9 mouse cellular contexts compared by ENCODE assay signal in genomic region chr13:98926958-98927242, GRCm38 (mm10). TPM values are rescaled to one million over a fixed set of nuclear protein-coding genes. Genes with fewer than 3 reads are reported as not detected.
A peak's percentile ranks its signal among the peaks of the same experiment; 100 is the strongest.
DNase-seq lines count a peak whose midpoint lies in the region; ATAC-seq and TF ChIP-seq lines count a peak whose summit lies in the region.
"Had no signal": no experiment of that assay in that cellular context is flagged by ENCODE, and none has a peak within 500 bp of the region (broad histone marks: within the 10 kb centered on the region; RNA-seq: fewer than 3 reads in every experiment).

No protein-coding gene starts in this region.

- peaks cover 5% of the 10 kb centered on the region for H3K36me3 ChIP-seq in heart, embryonic 12.5 days
- peaks cover 0 to 6% of the 10 kb centered on the region in 2 experiments; a peak in 2 of 4 replicates for H3K36me3 ChIP-seq in MEL (ENCODE audit: control insufficient read depth in 1 of 2, insufficient read depth in 2 of 2, low read length in 2 of 2)
- no peaks in the 10 kb centered on the region for H3K36me3 ChIP-seq in heart, postnatal 0 days (replicated peaks; ENCODE audit: control insufficient read depth, insufficient read depth, low read length)
- H3K36me3 ChIP-seq in midbrain, embryonic 10.5 days = peaks cover 25% of the 10 kb centered on the region

- TF ChIP-seq RAD21 in MEL (IDR thresholded peaks at IDR 0.05; ENCODE audit: low read depth, low read length) = no peak

- ATAC-seq in heart, embryonic 12.5 days (ENCODE audit: insufficient number of reproducible peaks, low FRiP score) = no peak
- ATAC-seq in heart, postnatal 0 days (ENCODE audit: insufficient read depth, low read depth) = no peak

- no peaks in the 10 kb centered on the region for H3K9me3 ChIP-seq in heart, embryonic 12.5 days (replicated peaks)
- H3K9me3 ChIP-seq in MEL (replicated peaks; ENCODE audit: insufficient read depth, low read length) = no peaks in the 10 kb centered on the region
- H3K9me3 ChIP-seq in heart, postnatal 0 days (replicated peaks; ENCODE audit: control insufficient read depth, low read length) = no peaks in the 10 kb centered on the region
- H3K9me3 ChIP-seq in midbrain, embryonic 10.5 days (replicated peaks) = peaks cover 10% of the 10 kb centered on the region

- 72% methylated on average over 3 of the region's 3 CpGs for WGBS in heart, embryonic 12.5 days
- 59% methylated on average over 3 of the region's 3 CpGs for WGBS in heart, postnatal 0 days
- 86% methylated on average over 3 of the region's 3 CpGs for WGBS in midbrain, embryonic 10.5 days

- peaks cover 36% of the 10 kb centered on the region for H3K79me2 ChIP-seq in MEL (ENCODE audit: control insufficient read depth, insufficient read depth, low read length, poor library complexity)

- peak overlapping the region; percentile 91 for H3K4me2 ChIP-seq in heart, embryonic 12.5 days
- H3K4me2 ChIP-seq in heart, postnatal 0 days (ENCODE audit: low read depth, low read length) = peak overlapping the region; percentile 73

- H3K4me3 ChIP-seq in heart, embryonic 12.5 days = peak overlapping the region; percentile 85
- H3K4me3 ChIP-seq in MEL (ENCODE audit: control insufficient read depth in 1 of 2, insufficient read depth in 1 of 2, low read depth in 2 of 2, low read length in 2 of 2) = peak overlapping the region; percentile 73 to 86
- H3K4me3 ChIP-seq in heart, postnatal 0 days (ENCODE audit: low read depth, low read length) = peak overlapping the region; percentile 99
- H3K4me3 ChIP-seq in midbrain, embryonic 10.5 days = peak overlapping the region; percentile 99

- peak overlapping the region; percentile 94 for H3K27ac ChIP-seq in heart, embryonic 12.5 days (ENCODE audit: poor library complexity, severe bottlenecking)
- no peak overlapping the region for H3K27ac ChIP-seq in MEL (ENCODE audit: control insufficient read depth, low read depth, low read length)
- peak overlapping the region; percentile 100 for H3K27ac ChIP-seq in heart, postnatal 0 days (ENCODE audit: low read depth)
- H3K27ac ChIP-seq in midbrain, embryonic 10.5 days (replicated peaks) = peak overlapping the region; percentile 100

- TF ChIP-seq EP300 in MEL (IDR thresholded peaks at IDR 0.05; ENCODE audit: low read depth in 1 of 2, low read length in 2 of 2) = no peak
- no peak for TF ChIP-seq EP300 in heart, postnatal 0 days (IDR thresholded peaks at IDR 0.05; ENCODE audit: low read depth)

- H3K4me1 ChIP-seq in heart, embryonic 12.5 days (replicated peaks) = peaks cover 3% of the 10 kb centered on the region
- peaks cover 0 to 2% of the 10 kb centered on the region in 2 experiments; a peak in 2 of 4 replicates for H3K4me1 ChIP-seq in MEL (ENCODE audit: control insufficient read depth in 1 of 2, insufficient read depth in 2 of 2, low read length in 2 of 2)
- H3K4me1 ChIP-seq in heart, postnatal 0 days (ENCODE audit: control insufficient read depth, insufficient read depth) = no peaks in the 10 kb centered on the region
- H3K4me1 ChIP-seq in midbrain, embryonic 10.5 days = peaks cover 18% of the 10 kb centered on the region

- no peak for TF ChIP-seq CTCF in MEL (IDR thresholded peaks at IDR 0.05 in 2 of 3, conservative IDR thresholded peaks at IDR 0.05 in 1 of 3; ENCODE audit: control insufficient read depth in 1 of 3, insufficient read depth in 1 of 3, low read depth in 2 of 3, low read length in 3 of 3, poor library complexity in 1 of 3, severe bottlenecking in 1 of 3)
- TF ChIP-seq CTCF in heart, postnatal 0 days (IDR thresholded peaks at IDR 0.05; ENCODE audit: low read depth) = no peak

- no peaks in the 10 kb centered on the region for H3K27me3 ChIP-seq in heart, embryonic 12.5 days (replicated peaks)
- no peaks in the 10 kb centered on the region for H3K27me3 ChIP-seq in MEL (ENCODE audit: control insufficient read depth in 1 of 2, insufficient read depth in 2 of 2, low read length in 2 of 2)
- H3K27me3 ChIP-seq in heart, postnatal 0 days (ENCODE audit: control insufficient read depth, insufficient read depth, low read length) = no peaks in the 10 kb centered on the region
- no peaks in the 10 kb centered on the region for H3K27me3 ChIP-seq in midbrain, embryonic 10.5 days (ENCODE audit: low read depth, poor library complexity, severe bottlenecking)

- no peak for TF ChIP-seq POLR2A in MEL (IDR thresholded peaks at IDR 0.05; ENCODE audit: control insufficient read depth in 1 of 2, insufficient read depth in 1 of 2, low read depth in 1 of 2, low read length in 2 of 2, poor library complexity in 1 of 2)

- H3K9ac ChIP-seq in heart, embryonic 12.5 days = no peak overlapping the region; the same call in 1 of the 2 replicates
- peak overlapping the region; percentile 91 for H3K9ac ChIP-seq in MEL (ENCODE audit: control insufficient read depth, low read depth, low read length, poor library complexity, severe bottlenecking)
- H3K9ac ChIP-seq in heart, postnatal 0 days (replicated peaks; ENCODE audit: low read depth, low read length) = peak overlapping the region; percentile 100

- DNase-seq in heart, adult 8-10 months (ENCODE audit: low spot score) = no peak
- DNase-seq in MEL (ENCODE audit: low read depth, low spot score) = no peak
- DNase-seq in heart, postnatal 0 days (ENCODE audit: low spot score) = no peak
- no peak for DNase-seq in midbrain, embryonic 10.5 days (ENCODE audit: low spot score)
- DNase-seq in urinary bladder, adult 2 months (ENCODE audit: low spot score) = no peak
- DNase-seq in frontal cortex, adult 2 months (ENCODE audit: extremely low spot score in 1 of 2, low spot score in 1 of 2) = no peak
- no peak for DNase-seq in layer of hippocampus, adult 11-12 months (ENCODE audit: low spot score)

TF ChIP-seq in MEL, 35 proteins besides CTCF, POLR2A, EP300 and RAD21:
- TF ChIP-seq TBP (IDR thresholded peaks at IDR 0.05; ENCODE audit: low read depth, low read length) (peak; percentile 98), USF2 (IDR thresholded peaks at IDR 0.05; ENCODE audit: borderline replicate concordance in 1 of 2, insufficient read depth in 1 of 2, low read depth in 1 of 2, low read length in 2 of 2) (no peak), MYC (IDR thresholded peaks at IDR 0.05; ENCODE audit: low read depth, low read length) (0 out of 2 replicates have a peak, but pooled peaks have one; percentile 52)

RNA-seq across cellular contexts. Expression of gene Tnpo1, which starts 0.7 kb away (rescaled TPM):
- 54.1 and 58.0 TPM in 2 replicates for polyA plus RNA-seq in heart, embryonic 12.5 days (2016; fragmentation: Nextera tagmentation; extraction: Ambion mirVana)
- 10 to 100 TPM; 60.0 to 73.3 (median 64.3) TPM for total RNA-seq in heart, adult 8-10 months (2022)
- total RNA-seq in MEL (2012; rRNA removed) = 123 and 131 TPM in 2 replicates
- 10 to 100 TPM; 48.0 to 89.6 TPM for polyA plus RNA-seq in MEL (2012; ENCODE audit: insufficient read depth in 1 of 2, insufficient read length in 2 of 2, low read depth in 1 of 2, low replicate concordance in 2 of 2, missing spikeins in 1 of 2)
- 55.7 and 63.4 TPM in 2 replicates for total RNA-seq in heart, postnatal 0 days (2014; rRNA removed; ENCODE audit: low replicate concordance)
- polyA plus RNA-seq in heart, postnatal 0 days (2015; fragmentation: Nextera tagmentation; extraction: Ambion mirVana) = 20.5 and 22.6 TPM in 2 replicates
- 75.1 and 75.7 TPM in 2 replicates for polyA plus RNA-seq in midbrain, embryonic 10.5 days (2016; fragmentation: Nextera tagmentation; extraction: Ambion mirVana)
- 31.0 and 31.3 TPM in 2 replicates for polyA plus RNA-seq in urinary bladder, adult 2 months (2012; rRNA removed)
- polyA plus RNA-seq in frontal cortex, adult 2 months (2012; rRNA removed) = 33.6 and 36.0 TPM in 2 replicates

RNA-seq across cellular contexts. Expression of gene 1700024P04Rik, which starts 57.5 kb away (rescaled TPM):
- polyA plus RNA-seq in heart, embryonic 12.5 days (2016; fragmentation: Nextera tagmentation; extraction: Ambion mirVana) = not detected in 2 replicates
- not detected for total RNA-seq in heart, adult 8-10 months (2022)
- not detected in 2 replicates for total RNA-seq in MEL (2012; rRNA removed)
- polyA plus RNA-seq in MEL (2012; ENCODE audit: insufficient read depth in 1 of 2, insufficient read length in 2 of 2, low read depth in 1 of 2, low replicate concordance in 2 of 2, missing spikeins in 1 of 2) = not detected
- total RNA-seq in heart, postnatal 0 days (2014; rRNA removed; ENCODE audit: low replicate concordance) = not detected in 2 replicates
- not detected in 2 replicates for polyA plus RNA-seq in heart, postnatal 0 days (2015; fragmentation: Nextera tagmentation; extraction: Ambion mirVana)
- not detected in 2 replicates for polyA plus RNA-seq in midbrain, embryonic 10.5 days (2016; fragmentation: Nextera tagmentation; extraction: Ambion mirVana)
- polyA plus RNA-seq in urinary bladder, adult 2 months (2012; rRNA removed) = not detected in 2 replicates
- polyA plus RNA-seq in frontal cortex, adult 2 months (2012; rRNA removed) = not detected in 2 replicates
- total RNA-seq: gastrocnemius, postnatal 10 days had no signal
